Mouse (Mus musculus): ENCODE measurements around the gene Prox1.

Prox1 gene

DNA sequence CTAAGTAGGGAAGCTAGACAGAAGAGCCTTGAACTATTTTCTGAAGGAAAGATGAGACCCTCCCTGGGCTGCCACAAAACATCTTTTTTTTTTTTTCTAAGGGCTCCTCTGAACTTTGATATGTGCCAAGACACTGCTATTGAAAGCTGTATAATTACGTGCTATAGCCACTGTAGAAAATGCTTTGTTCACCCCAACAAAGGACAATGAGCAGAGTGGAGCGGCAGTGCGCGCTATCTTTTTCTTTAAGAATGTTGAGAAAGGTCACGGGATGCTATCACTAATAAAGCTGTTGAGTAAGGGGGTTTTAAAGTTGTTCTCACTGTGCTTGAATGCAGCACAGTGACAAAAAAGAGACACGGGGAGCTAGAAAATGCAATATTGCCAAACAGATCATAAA, 30.0 kb downstream of the Prox1 start:
- no peak for DNase-seq

DNA sequence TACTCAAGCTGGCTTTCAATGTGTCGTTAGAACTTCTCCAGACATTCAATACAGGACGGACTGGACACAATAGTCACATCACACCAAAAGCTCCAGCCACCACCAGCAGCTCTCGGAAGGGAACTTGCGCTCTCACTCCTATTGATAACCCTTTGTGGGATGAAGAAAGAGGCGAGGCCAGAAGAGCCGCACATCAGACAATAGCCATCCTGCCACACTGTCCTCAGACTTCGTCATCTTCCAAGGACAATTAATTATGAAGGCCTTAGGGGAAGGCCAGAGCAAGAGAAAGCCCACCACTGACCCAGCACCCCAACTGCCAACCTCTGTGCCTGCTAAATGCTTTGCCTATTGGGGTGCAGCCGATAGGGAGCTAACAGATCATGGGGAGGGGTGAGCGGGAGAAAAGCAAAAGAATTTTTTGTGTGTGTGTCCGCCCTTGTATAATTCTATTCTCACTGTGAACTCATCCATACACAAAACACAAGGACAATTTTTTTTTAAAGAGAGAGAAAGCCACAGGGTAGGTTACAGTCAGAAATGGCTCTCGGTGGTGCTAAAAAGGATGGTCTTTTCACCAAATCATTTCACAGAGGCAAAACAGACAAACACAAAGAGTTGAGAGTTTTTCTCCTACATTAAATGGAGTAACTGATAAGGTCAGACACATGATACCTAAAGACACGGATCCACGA, 30.7 kb downstream of the Prox1 start:
- no peak for DNase-seq

DNA sequence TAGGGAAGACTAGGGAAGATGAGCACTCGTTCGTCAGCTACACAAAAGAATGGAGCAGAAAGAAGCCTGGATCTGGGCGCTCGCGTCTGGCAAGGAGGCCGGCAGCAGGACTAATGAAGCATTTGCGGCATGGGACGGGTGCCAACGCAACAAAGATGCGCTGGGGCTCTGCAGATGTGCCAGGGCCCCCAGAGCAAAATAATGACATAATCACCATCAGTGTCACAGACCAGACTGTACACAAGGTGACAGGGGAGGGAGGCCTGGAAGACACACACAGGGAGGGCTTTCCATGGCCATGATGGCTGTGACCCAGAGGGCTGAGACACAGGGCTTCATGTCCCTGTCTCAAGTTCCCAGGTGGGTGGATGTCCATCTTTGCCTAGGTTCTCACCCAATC, 32.6 kb downstream of the Prox1 start:
- no peak for DNase-seq

DNA sequence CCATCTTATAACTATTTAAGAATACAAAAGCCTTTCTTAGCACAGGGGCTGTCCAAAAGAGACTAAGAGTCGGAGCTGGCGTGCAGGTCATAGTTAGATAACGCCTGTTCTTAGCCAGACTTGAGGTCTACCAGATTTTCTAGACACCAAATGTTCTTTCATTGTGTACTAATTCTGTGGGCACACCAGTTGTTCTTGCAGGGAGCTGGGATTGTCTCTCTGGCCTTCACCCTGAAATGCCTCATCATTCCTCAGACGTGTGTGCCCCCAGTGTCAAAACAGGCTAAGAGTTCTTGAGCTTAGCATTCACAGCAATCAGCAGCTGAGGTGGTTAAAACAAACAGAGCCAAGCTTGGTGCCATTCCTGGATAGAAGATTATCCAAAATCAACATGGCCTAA, 37.6 kb downstream of the Prox1 start:
- DNase-seq = no peak

- DNase-seq = no peak
Measured at GRCm38 (mm10) chr1:190130888-190131287, 39.6 kb downstream of the Prox1 start.

- no peak for DNase-seq
Measured at GRCm38 (mm10) chr1:190129553-190129952, 41.0 kb downstream of the Prox1 start.

DNA sequence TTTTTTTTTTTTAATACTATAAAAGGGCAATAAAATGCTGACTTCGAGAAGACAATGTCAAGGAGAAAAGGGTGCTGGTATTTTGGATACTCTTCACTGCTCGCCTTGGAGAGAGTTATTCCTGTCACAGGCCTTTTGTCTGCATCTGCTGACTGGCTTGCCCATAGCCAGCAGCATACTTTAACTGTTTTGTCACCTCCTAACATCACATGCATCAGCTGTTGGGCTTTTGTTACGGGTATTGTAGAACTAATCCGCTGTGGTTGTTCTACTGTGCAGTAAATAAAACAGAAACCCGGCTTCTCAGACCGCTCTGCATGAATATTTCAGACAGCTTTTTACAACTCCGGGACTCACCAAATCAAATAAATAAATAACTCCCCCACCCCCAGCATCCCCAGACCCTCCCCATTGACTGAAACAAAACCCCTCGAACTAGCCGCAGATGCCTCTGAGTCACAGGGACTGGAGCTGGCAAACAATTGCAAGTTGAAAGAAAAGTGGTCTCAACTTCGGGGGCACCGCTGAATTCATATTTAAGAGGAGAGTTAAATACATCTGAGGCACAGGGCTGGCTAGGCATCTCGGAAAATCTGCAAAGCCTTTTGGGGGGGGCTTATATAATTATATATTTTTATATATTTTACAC, 41.7 kb downstream of the Prox1 start:
- peak; percentile 62 for DNase-seq

GRCm38 (mm10) chr1:190127878-190128277, 42.6 kb downstream of the Prox1 start:
- no peak for DNase-seq

- DNase-seq = no peak
Measured at GRCm38 (mm10) chr1:190127163-190127795, 43.2 kb downstream of the Prox1 start.

GRCm38 (mm10) chr1:190124961-190125739, 45.4 kb downstream of the Prox1 start:
- DNase-seq = no peak

- no peak for DNase-seq
Measured at GRCm38 (mm10) chr1:190123404-190123803, 47.1 kb downstream of the Prox1 start.

- DNase-seq = no peak
Measured at GRCm38 (mm10) chr1:190115985-190116384, 54.5 kb downstream of the Prox1 start.

DNA sequence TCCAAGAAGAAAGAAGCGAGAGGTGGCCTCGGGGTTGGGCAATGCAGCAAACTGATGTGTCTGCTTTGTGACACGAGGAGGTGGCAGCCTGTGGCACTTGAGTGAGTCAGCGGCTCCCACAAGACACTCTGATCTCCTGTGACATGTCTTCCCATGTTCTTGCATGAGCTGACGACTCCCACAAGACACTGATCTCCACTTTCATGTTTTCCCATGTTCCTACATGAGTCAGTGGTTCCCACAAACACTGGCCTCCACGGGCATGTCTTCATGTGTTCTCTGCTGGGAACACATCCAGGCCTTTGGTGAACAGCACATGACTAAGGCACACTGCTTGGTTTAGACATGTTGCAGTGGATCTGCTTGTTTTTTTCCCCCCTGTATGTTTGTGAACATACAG, 58.8 kb downstream of the Prox1 start:
- no peak for DNase-seq

DNA sequence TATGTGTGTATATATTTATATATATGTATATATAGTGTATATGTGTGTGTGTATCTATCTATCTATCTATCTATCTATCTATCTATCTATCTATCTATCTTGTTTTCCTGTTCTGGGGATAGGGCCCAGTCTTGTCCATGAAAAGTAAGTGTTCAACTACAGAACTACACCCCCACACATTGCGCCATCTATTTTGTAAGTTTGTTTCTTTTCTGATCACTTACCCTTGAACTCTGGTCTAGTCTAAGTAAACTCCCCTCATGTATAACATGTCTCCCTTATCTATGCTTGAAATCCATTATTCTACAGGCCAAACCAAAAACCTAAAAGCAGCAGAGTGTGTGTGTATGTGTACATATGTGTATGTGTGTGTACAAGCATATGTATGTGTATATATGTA, 62.9 kb downstream of the Prox1 start:
- DNase-seq = no peak

DNA sequence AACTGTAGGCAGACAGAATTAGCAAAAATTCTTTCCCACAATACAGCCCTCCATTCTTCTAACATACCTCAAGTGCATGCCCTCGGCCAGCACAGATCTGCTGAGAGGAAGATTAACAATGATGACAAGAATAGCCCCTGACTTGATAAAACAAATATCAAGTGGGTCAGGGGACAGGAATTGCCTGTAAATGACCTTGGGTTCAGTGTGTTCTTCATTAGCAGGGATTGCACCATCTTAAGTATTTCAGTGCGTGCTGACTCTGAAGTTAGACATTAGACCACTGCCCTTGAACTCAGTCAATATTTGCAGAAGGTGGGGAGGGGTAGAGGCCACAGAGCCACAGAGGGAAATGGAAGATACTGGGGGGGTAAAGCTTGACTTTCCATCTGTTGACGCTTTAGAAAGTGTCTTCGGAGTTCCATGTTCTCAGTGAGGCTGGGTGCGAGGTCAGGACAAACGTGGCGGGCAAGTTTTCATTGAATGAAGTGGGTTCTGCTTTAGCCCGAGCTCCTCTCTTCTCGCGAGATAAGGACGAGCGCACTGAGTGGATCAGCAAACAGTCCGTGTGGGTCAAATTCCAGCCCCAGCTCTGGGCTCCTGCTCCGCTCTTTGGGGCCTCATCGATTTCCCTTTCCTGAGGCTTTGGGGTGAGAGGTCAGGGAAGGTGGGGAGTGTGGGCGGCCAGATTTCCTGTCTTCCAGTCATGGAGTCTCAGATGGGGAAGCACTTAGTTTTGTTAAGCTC, 63.7 kb downstream of the Prox1 start:
- no peak for DNase-seq

DNA sequence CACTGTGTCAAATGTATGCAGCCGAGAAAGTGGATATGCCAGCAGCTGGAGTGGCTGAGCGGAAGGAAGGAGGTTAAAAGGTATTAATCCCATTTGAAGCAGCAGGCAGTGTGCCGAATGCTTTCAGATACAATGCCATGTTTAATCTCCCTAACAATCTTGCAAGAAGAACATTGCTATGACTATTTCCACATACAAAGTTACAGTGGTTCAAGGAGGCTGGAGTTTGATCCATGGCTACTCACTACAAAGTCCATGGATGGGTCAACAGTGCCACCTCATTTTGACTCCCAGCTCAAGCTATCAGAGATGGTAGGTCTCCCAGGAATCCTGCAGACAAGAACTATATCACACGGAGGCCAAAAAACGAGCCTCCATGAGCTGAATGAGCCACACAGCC, 64.5 kb downstream of the Prox1 start:
- DNase-seq = no peak

GRCm38 (mm10) chr1:190093326-190093725, 77.2 kb downstream of the Prox1 start:
- DNase-seq = no peak

- no peak for DNase-seq
Measured at GRCm38 (mm10) chr1:190092076-190092475, 78.4 kb downstream of the Prox1 start.

DNA sequence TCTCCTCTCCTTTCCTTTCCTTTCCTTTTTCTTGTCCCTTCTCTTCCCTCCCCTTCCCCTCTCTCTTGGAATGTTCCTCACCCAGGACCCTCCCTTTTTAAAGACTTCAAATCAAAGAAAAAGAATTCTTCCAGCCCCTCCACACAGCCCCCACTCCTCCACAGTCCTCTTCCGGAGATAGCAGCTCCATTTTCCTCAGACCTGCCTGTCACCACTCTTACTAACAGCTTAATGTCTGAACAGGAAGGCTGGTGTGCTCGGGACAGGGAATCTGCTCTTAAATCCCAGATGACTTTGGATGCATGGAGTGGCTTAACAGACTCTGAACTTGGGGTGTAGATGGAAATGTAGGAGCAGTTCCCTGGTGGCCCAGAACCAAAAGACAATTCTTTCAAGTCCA, 81.6 kb downstream of the Prox1 start:
- no peak for DNase-seq

DNA sequence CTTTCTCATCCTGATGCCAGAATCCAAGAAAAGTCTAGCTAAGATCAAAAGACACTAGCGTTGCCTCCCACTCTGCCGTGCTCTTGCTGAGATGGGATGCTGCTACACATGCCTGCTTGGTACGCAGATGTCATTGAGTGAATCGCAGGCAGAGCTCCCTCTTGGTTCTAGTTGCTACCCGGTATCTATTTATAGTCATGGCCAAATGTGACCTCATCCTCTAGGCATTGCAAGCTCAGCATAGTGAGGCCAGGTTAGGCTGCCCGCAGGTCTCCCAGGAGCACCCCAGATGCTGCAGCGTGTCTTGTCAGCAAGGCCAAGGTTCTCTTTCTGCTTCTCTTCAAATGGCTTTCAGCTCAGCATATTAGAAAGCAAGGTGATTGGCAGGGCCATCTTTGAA, 84.8 kb downstream of the Prox1 start:
- no peak for DNase-seq

DNA sequence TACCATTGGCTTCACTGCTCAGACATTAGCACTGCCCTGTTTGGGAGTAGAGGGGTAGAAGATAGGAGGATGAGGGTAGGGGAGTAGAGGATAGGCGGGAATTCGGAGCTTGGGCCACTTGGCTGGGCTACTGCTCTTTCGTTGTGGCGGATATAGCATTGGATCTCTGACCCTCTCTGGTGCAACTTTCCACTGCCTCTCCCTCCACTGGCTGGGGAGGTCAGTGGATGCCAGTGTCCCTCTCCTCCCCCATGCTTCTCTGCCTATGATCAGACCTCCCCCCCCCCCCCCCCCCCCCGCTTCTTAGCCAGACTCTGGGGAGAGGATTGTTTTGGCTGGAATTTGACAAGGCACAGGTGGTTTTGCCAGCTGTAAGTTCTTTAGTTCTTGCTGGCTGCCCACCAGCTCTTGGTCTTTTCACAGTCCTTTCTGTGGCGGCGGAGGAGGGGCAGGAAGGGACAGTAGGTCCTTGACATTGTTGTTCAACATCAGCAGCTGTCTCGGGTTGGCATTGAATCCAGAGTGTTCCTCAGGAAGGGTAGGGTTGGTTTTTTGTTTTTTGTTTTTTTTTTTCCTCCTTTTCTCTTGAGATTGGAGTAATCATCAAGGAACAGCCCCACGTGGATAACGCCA, 90.8 kb downstream of the Prox1 start:
- no peak for DNase-seq

GRCm38 (mm10) chr1:190076601-190077000, 93.9 kb downstream of the Prox1 start:
- DNase-seq = no peak

All from embryo, embryonic 11 days (tissue).